In genomic region chr10:19621408-19622048, GRCm38 (mm10) we compare ENCODE assay signal across 34 mouse cellular contexts. TPM values are rescaled to one million over a fixed set of nuclear protein-coding genes. Genes with fewer than 3 reads are reported as not detected.
DNase-seq lines count a peak whose midpoint lies in the region; ATAC-seq lines count a peak whose summit lies in the region.
"Had no signal": no experiment of that assay in that cellular context is flagged by ENCODE, and none has a peak within 500 bp of the region (broad histone marks: within the 10 kb centered on the region; RNA-seq: fewer than 3 reads in every experiment).

TSS of gene Il22ra2 (plus strand) at chr10:19621998.

- no peaks in the 10 kb centered on the region for H3K4me1 ChIP-seq in midbrain, embryonic 10.5 days
- H3K4me1 ChIP-seq: embryonic facial prominence, embryonic 15.5 days; forebrain, embryonic 13.5 days; hindbrain, embryonic 12.5 days; intestine, embryonic 15.5 days; lung, embryonic 15.5 days; megakaryocyte, embryonic 14.5 days; midbrain, embryonic 13.5 days; neural tube, embryonic 13.5 days had no signal

- H3K36me3 ChIP-seq in midbrain, embryonic 10.5 days: no peaks in the 10 kb centered on the region
- H3K36me3 ChIP-seq: embryonic facial prominence, embryonic 15.5 days; G1E; hindbrain, embryonic 12.5 days; intestine, embryonic 15.5 days; lung, embryonic 15.5 days; midbrain, embryonic 13.5 days; neural tube, embryonic 13.5 days had no signal

- ATAC-seq in megakaryocyte, adult 5-6 weeks (ENCODE audit: poor library complexity, severe bottlenecking): peak; percentile 63
- ATAC-seq: forebrain, embryonic 13.5 days; hindbrain, postnatal 0 days; intestine, embryonic 15.5 days; midbrain, embryonic 13.5 days; Patski had no signal

- H3K27ac ChIP-seq in midbrain, embryonic 10.5 days (replicated peaks): no peak within 1 kb of the TSS
- H3K27ac ChIP-seq: embryonic facial prominence, embryonic 15.5 days; forebrain, embryonic 13.5 days; hindbrain, embryonic 12.5 days; hindbrain, postnatal 0 days; intestine, embryonic 15.5 days; liver, embryonic 14.5 days; lung, embryonic 15.5 days; midbrain, embryonic 13.5 days; neural tube, embryonic 13.5 days had no signal

- DNase-seq in adrenal gland, postnatal 14 days: peak; percentile 43
- DNase-seq in adrenal gland, adult 18-20 months (ENCODE audit: low spot score in 2 of 2): no peak
- DNase-seq in thymus, postnatal 14 days: peak; percentile 34
- no peak for DNase-seq in thymus, postnatal 36 days
- peak; percentile 49 for DNase-seq in lung, postnatal 10 days
- no peak for DNase-seq in heart, adult 11 months
- DNase-seq in midbrain, embryonic 10.5 days (ENCODE audit: low spot score): no peak
- DNase-seq: cerebellum, adult 11 months; cerebellum, adult 9-10 months; gastrocnemius, postnatal 14 days; heart, adult 18-20 months; heart, postnatal 36 days; kidney, adult 2 months; kidney, postnatal 4 days; layer of hippocampus, postnatal 36 days; left cerebral cortex, postnatal 4 days; liver had no signal

- H3K9me3 ChIP-seq in midbrain, embryonic 10.5 days (replicated peaks): no peaks in the 10 kb centered on the region
- H3K9me3 ChIP-seq: embryonic facial prominence, embryonic 15.5 days; forebrain, embryonic 13.5 days; G1E; hindbrain, embryonic 12.5 days; intestine, embryonic 15.5 days; lung, embryonic 15.5 days; megakaryocyte, embryonic 14.5 days; midbrain, embryonic 13.5 days; neural tube, embryonic 13.5 days had no signal

- no peak within 1 kb of the TSS for H3K4me3 ChIP-seq in midbrain, embryonic 10.5 days
- H3K4me3 ChIP-seq: embryonic facial prominence, embryonic 15.5 days; forebrain, embryonic 13.5 days; hindbrain, embryonic 12.5 days; intestine, embryonic 15.5 days; lung, embryonic 15.5 days; megakaryocyte, embryonic 14.5 days; midbrain, embryonic 13.5 days; neural tube, embryonic 13.5 days had no signal

- 93% methylated on average over 2 of the region's 2 CpGs for WGBS in midbrain, embryonic 10.5 days

- H3K27me3 ChIP-seq in midbrain, embryonic 10.5 days (ENCODE audit: low read depth, poor library complexity, severe bottlenecking): no peaks in the 10 kb centered on the region
- H3K27me3 ChIP-seq: embryonic facial prominence, embryonic 15.5 days; forebrain, embryonic 13.5 days; hindbrain, embryonic 12.5 days; intestine, embryonic 15.5 days; lung, embryonic 15.5 days; midbrain, embryonic 13.5 days; neural tube, embryonic 13.5 days; Patski had no signal

RNA-seq across cellular contexts. Expression of gene Il22ra2, which starts in this region (rescaled TPM):
- 0.19 and 1.5 TPM in 2 replicates for total RNA-seq in adrenal gland, postnatal 14 days (2021)
- not detected for total RNA-seq in adrenal gland, adult 18-20 months (2021)
- 0.07 and 0.87 TPM in 2 replicates for total RNA-seq in megakaryocyte, adult 5-6 weeks (2015)
- 0.73 TPM in 1 of 2 replicates, not detected in the other for total RNA-seq in megakaryocyte, adult 5-6 weeks (2017)
- not detected in 2 replicates for polyA plus RNA-seq in midbrain, embryonic 10.5 days (2016; fragmentation: Nextera tagmentation; extraction: Ambion mirVana)
- total RNA-seq: gastrocnemius, postnatal 14 days; heart, postnatal 36 days; hindbrain, postnatal 0 days; layer of hippocampus, postnatal 36 days; left cerebral cortex, postnatal 4 days had no signal
- polyA plus RNA-seq: forebrain, embryonic 13.5 days; G1E; heart, embryonic 11.5 days; heart, embryonic 16.5 days; hindbrain, embryonic 12.5 days; hindbrain, postnatal 0 days; intestine, embryonic 15.5 days; kidney, embryonic 16.5 days; midbrain, embryonic 13.5 days; neural tube, embryonic 13.5 days; Patski; stomach, embryonic 16.5 days had no signal

Comparison
In these comparisons a context has a peak if more than half of its experiments do, and no peak if none do; other contexts are left out.
1. DNase-seq: peak in adrenal gland, postnatal 14 days (single experiment), thymus, postnatal 14 days (single experiment) and lung, postnatal 10 days (single experiment); none in adrenal gland, adult 18-20 months (0 of 2), thymus, postnatal 36 days (0 of 2), heart, adult 11 months (single experiment) and midbrain, embryonic 10.5 days (single experiment).
2. Peak in ATAC-seq in megakaryocyte, adult 5-6 weeks; RNA of the gene not detected or under 1 TPM.